ENCODE assay signal across 8 mouse cellular contexts in the genomic region with DNA sequence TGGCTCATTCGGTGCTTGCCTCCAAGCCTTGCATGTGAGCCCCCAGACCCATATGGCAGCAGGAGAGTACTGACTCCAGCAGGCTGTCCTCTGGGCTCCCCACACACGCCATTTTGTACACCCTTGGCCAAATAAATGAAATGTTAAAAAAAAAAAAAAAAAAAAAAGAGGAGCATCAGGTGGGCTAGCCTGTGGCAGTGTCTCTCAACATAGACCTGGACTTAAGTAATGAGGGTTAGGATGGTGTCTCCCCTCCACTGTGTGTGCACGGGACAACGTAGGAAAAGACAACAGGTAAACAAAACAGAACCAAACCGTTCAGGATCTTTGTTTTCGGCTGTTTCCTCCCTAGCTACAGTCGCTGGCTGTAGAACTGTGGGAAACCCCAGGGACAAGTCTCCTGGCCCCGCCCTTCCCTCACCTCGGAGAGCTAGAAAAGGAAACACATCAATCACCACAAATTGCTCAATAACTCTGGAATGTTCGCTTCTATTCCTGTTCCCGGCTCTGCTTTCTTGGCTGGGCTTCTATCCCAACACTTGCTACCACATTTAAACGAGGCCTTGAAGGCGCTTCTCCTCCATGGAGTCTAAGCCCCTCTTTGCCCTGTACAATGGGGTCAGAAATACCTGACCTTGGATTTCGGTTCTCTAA. TPM values are rescaled to one million over a fixed set of nuclear protein-coding genes. Genes with fewer than 3 reads are reported as not detected.
DNase-seq lines count a peak whose midpoint lies in the region; ATAC-seq and TF ChIP-seq lines count a peak whose summit lies in the region.

No protein-coding gene starts in this region.

- TF ChIP-seq EP300 in ES-Bruce4 (IDR thresholded peaks at IDR 0.05; ENCODE audit: insufficient read depth, low read depth, low read length): no peak
- TF ChIP-seq EP300 in liver, embryonic 14.5 days (IDR thresholded peaks at IDR 0.05; ENCODE audit: low read depth): no peak

- peak overlapping the region; percentile 52 for H3K9ac ChIP-seq in ES-Bruce4 (ENCODE audit: low read depth, poor library complexity, severe bottlenecking)
- no peak overlapping the region for H3K9ac ChIP-seq in hindbrain, postnatal 0 days (replicated peaks; ENCODE audit: low read length)
- peak overlapping the region; percentile 28 for H3K9ac ChIP-seq in liver, embryonic 14.5 days (replicated peaks)
- 0 out of 2 replicates have a peak overlapping the region, but pooled peaks have one; percentile 7 for H3K9ac ChIP-seq in neural tube, embryonic 15.5 days (replicated peaks)

- H3K36me3 ChIP-seq in ES-Bruce4 (ENCODE audit: control insufficient read depth, insufficient read depth, low read length, poor library complexity, severe bottlenecking): no peaks in the 10 kb centered on the region
- no peaks in the 10 kb centered on the region for H3K36me3 ChIP-seq in hindbrain, postnatal 0 days (ENCODE audit: insufficient read depth, low read length)
- H3K36me3 ChIP-seq in liver, embryonic 14.5 days (replicated peaks; ENCODE audit: control insufficient read depth, insufficient read depth, low read depth): no peaks in the 10 kb centered on the region
- no peaks in the 10 kb centered on the region for H3K36me3 ChIP-seq in neural tube, embryonic 15.5 days

- peak overlapping the region; percentile 94 for H3K27ac ChIP-seq in ES-Bruce4 (ENCODE audit: insufficient read depth, low read length)
- peak overlapping the region; percentile 99 for H3K27ac ChIP-seq in gastrocnemius, adult 2 months
- H3K27ac ChIP-seq in hindbrain, postnatal 0 days: peak overlapping the region; percentile 78
- H3K27ac ChIP-seq in liver, embryonic 14.5 days: no peak overlapping the region
- peak overlapping the region; percentile 83 for H3K27ac ChIP-seq in neural tube, embryonic 15.5 days (replicated peaks)

- DNase-seq in adrenal gland, postnatal 10 days: peak; percentile 85
- DNase-seq in gastrocnemius, adult 2 months: peak; percentile 89
- DNase-seq in hindbrain, postnatal 0 days (ENCODE audit: low spot score): no peak
- no peak for DNase-seq in liver, embryonic 14.5 days (ENCODE audit: low read depth in 3 of 3, low spot score in 3 of 3)
- no peak for DNase-seq in cerebellum, adult 8-10 months
- DNase-seq in cerebellum, adult 11-12 months: no peak

- ATAC-seq in hindbrain, postnatal 0 days: no peak
- ATAC-seq in liver, embryonic 14.5 days (ENCODE audit: insufficient read depth): peak; percentile 30; the same call in 1 of the 2 replicates
- 0 out of 2 replicates have a peak, but pooled peaks have one; percentile 4 for ATAC-seq in neural tube, embryonic 15.5 days (ENCODE audit: low FRiP score)

- no peak for TF ChIP-seq POLR2A in ES-Bruce4 (IDR thresholded peaks at IDR 0.05; ENCODE audit: insufficient read depth, low read length)

- peaks cover 5% of the 10 kb centered on the region for H3K4me1 ChIP-seq in ES-Bruce4 (ENCODE audit: control insufficient read depth, insufficient read depth, low read length)
- 0 out of 2 replicates have a peak, but pooled peaks cover 4% of the 10 kb centered on the region for H3K4me1 ChIP-seq in hindbrain, postnatal 0 days (ENCODE audit: insufficient read depth, low read length)
- peaks cover 13 to 31% of the 10 kb centered on the region in 2 experiments for H3K4me1 ChIP-seq in liver, embryonic 14.5 days (replicated peaks; ENCODE audit: control insufficient read depth in 2 of 2, insufficient read depth in 2 of 2, low read length in 1 of 2)
- H3K4me1 ChIP-seq in neural tube, embryonic 15.5 days: peaks cover 35% of the 10 kb centered on the region

- WGBS in hindbrain, postnatal 0 days: 56% methylated on average over 14 of the region's 14 CpGs
- WGBS in liver, embryonic 14.5 days (ENCODE audit: insufficient replicate concordance): 17% methylated on average over 14 of the region's 14 CpGs
- WGBS in neural tube, embryonic 15.5 days: 44% methylated on average over 14 of the region's 14 CpGs

- H3K27me3 ChIP-seq in ES-Bruce4 (ENCODE audit: control insufficient read depth, insufficient read depth, low read length, poor library complexity, severe bottlenecking): no peaks in the 10 kb centered on the region
- H3K27me3 ChIP-seq in hindbrain, postnatal 0 days (ENCODE audit: insufficient read depth, low read length): no peaks in the 10 kb centered on the region
- H3K27me3 ChIP-seq in liver, embryonic 14.5 days (ENCODE audit: control insufficient read depth, insufficient read depth, low read length): no peaks in the 10 kb centered on the region
- 0 out of 2 replicates have a peak, but pooled peaks cover under 1% of the 10 kb centered on the region for H3K27me3 ChIP-seq in neural tube, embryonic 15.5 days (replicated peaks)

- intact Hi-C loops in gastrocnemius, adult 2 months (cut with DNase I): loop anchor here (1.0 kb wide), 1 partner anchor 19 kb away; a partner anchor contains a TSS

- no peaks in the 10 kb centered on the region for H3K9me3 ChIP-seq in ES-Bruce4 (replicated peaks; ENCODE audit: control insufficient read depth, insufficient read depth, low read length, poor library complexity, severe bottlenecking)
- no peaks in the 10 kb centered on the region for H3K9me3 ChIP-seq in hindbrain, postnatal 0 days (ENCODE audit: low read length)
- H3K9me3 ChIP-seq in liver, embryonic 14.5 days (ENCODE audit: control insufficient read depth, low read length): no peaks in the 10 kb centered on the region
- H3K9me3 ChIP-seq in neural tube, embryonic 15.5 days (replicated peaks): no peaks in the 10 kb centered on the region

- TF ChIP-seq CTCF in ES-Bruce4 (IDR thresholded peaks at IDR 0.05; ENCODE audit: low read depth, low read length): no peak
- TF ChIP-seq CTCF in gastrocnemius, adult 2 months (IDR thresholded peaks at IDR 0.05): no peak
- no peak for TF ChIP-seq CTCF in hindbrain, postnatal 0 days (IDR thresholded peaks at IDR 0.05; ENCODE audit: low read depth)
- no peak for TF ChIP-seq CTCF in liver, embryonic 14.5 days (IDR thresholded peaks at IDR 0.05; ENCODE audit: low read depth)

- peak overlapping the region; percentile 27; the same call in 1 of the 2 replicates for H3K4me2 ChIP-seq in hindbrain, postnatal 0 days (ENCODE audit: low read depth, low read length)
- H3K4me2 ChIP-seq in liver, embryonic 14.5 days (ENCODE audit: low read depth): peak overlapping the region; percentile 65
- peak overlapping the region; percentile 58 for H3K4me2 ChIP-seq in neural tube, embryonic 15.5 days

- peak overlapping the region; percentile 32 for H3K4me3 ChIP-seq in ES-Bruce4 (ENCODE audit: low read depth, low read length)
- H3K4me3 ChIP-seq in gastrocnemius, adult 2 months: peak overlapping the region; percentile 63
- H3K4me3 ChIP-seq in hindbrain, postnatal 0 days (ENCODE audit: low read length): no peak overlapping the region
- peak overlapping the region; percentile 43 to 45 for H3K4me3 ChIP-seq in liver, embryonic 14.5 days (ENCODE audit: insufficient read depth in 1 of 2, low read depth in 2 of 2, low read length in 2 of 2)
- H3K4me3 ChIP-seq in neural tube, embryonic 15.5 days (replicated peaks): peak overlapping the region; percentile 21

RNA-seq across cellular contexts. Expression of a gene that starts 0.7 kb away (rescaled TPM):
- polyA plus RNA-seq in ES-Bruce4 (2011; ENCODE audit: insufficient read depth, insufficient read length, low read depth, missing spikeins): 1.1 and 1.7 TPM in 2 replicates
- under 1 TPM in 1 of 2 experiments, not detected in 1; 0.61 TPM for total RNA-seq in adrenal gland, postnatal 10 days (2021)
- total RNA-seq in gastrocnemius, adult 2 months (2021): 1 to 10 TPM in 1 of 2 experiments, not detected in 1; 1.1 TPM
- not detected in 2 replicates for total RNA-seq in hindbrain, postnatal 0 days (2014; rRNA removed)
- 0.48 and 0.96 TPM in 2 replicates for polyA plus RNA-seq in hindbrain, postnatal 0 days (2015; fragmentation: Nextera tagmentation; extraction: Ambion mirVana)
- not detected in 2 replicates for polyA plus RNA-seq in liver, embryonic 14.5 days (2012; rRNA removed)
- polyA plus RNA-seq in liver, embryonic 14.5 days (2014; fragmentation: Nextera tagmentation; extraction: Ambion mirVana): not detected in 2 replicates
- 1.8 TPM in 2 replicates for polyA plus RNA-seq in neural tube, embryonic 15.5 days (2015; fragmentation: Nextera tagmentation; extraction: Ambion mirVana)

RNA-seq across cellular contexts. Expression of a gene that starts 17.8 kb away (rescaled TPM):
- polyA plus RNA-seq in ES-Bruce4 (2011; ENCODE audit: insufficient read depth, insufficient read length, low read depth, missing spikeins): 16.2 and 22.8 TPM in 2 replicates
- total RNA-seq in adrenal gland, postnatal 10 days (2021): 10 to 100 TPM; 29.3 to 34.3 TPM
- 10 to 100 TPM; 44.5 to 48.3 TPM for total RNA-seq in gastrocnemius, adult 2 months (2021)
- 10.7 and 11.2 TPM in 2 replicates for total RNA-seq in hindbrain, postnatal 0 days (2014; rRNA removed)
- polyA plus RNA-seq in hindbrain, postnatal 0 days (2015; fragmentation: Nextera tagmentation; extraction: Ambion mirVana): 31.9 and 32.9 TPM in 2 replicates
- polyA plus RNA-seq in liver, embryonic 14.5 days (2012; rRNA removed): 6.2 and 11.8 TPM in 2 replicates
- 3.0 and 3.3 TPM in 2 replicates for polyA plus RNA-seq in liver, embryonic 14.5 days (2014; fragmentation: Nextera tagmentation; extraction: Ambion mirVana)
- 35.2 and 35.8 TPM in 2 replicates for polyA plus RNA-seq in neural tube, embryonic 15.5 days (2015; fragmentation: Nextera tagmentation; extraction: Ambion mirVana)

RNA-seq across cellular contexts. Expression of a gene that starts 18.4 kb away (rescaled TPM):
- polyA plus RNA-seq in ES-Bruce4 (2011; ENCODE audit: insufficient read depth, insufficient read length, low read depth, missing spikeins): 450 and 464 TPM in 2 replicates
- total RNA-seq in adrenal gland, postnatal 10 days (2021): 100 to 1,000 TPM; 601 to 945 TPM
- 100 to 1,000 TPM; 541 to 557 TPM for total RNA-seq in gastrocnemius, adult 2 months (2021)
- total RNA-seq in hindbrain, postnatal 0 days (2014; rRNA removed): 192 and 222 TPM in 2 replicates
- 133 and 148 TPM in 2 replicates for polyA plus RNA-seq in hindbrain, postnatal 0 days (2015; fragmentation: Nextera tagmentation; extraction: Ambion mirVana)
- 33.2 and 42.8 TPM in 2 replicates for polyA plus RNA-seq in liver, embryonic 14.5 days (2012; rRNA removed)
- 31.9 and 32.5 TPM in 2 replicates for polyA plus RNA-seq in liver, embryonic 14.5 days (2014; fragmentation: Nextera tagmentation; extraction: Ambion mirVana)
- polyA plus RNA-seq in neural tube, embryonic 15.5 days (2015; fragmentation: Nextera tagmentation; extraction: Ambion mirVana): 52.5 and 72.5 TPM in 2 replicates

RNA-seq across cellular contexts. Expression of a gene that starts 20.3 kb away (rescaled TPM):
- 0.31 and 0.43 TPM in 2 replicates for polyA plus RNA-seq in ES-Bruce4 (2011; ENCODE audit: insufficient read depth, insufficient read length, low read depth, missing spikeins)
- total RNA-seq in adrenal gland, postnatal 10 days (2021): under 1 TPM; 0.54 to 0.55 TPM
- under 1 TPM; 0.41 to 0.92 TPM for total RNA-seq in gastrocnemius, adult 2 months (2021)
- 26.4 and 29.6 TPM in 2 replicates for total RNA-seq in hindbrain, postnatal 0 days (2014; rRNA removed)
- polyA plus RNA-seq in hindbrain, postnatal 0 days (2015; fragmentation: Nextera tagmentation; extraction: Ambion mirVana): 14.2 and 15.3 TPM in 2 replicates
- polyA plus RNA-seq in liver, embryonic 14.5 days (2012; rRNA removed): 0.08 TPM in 2 replicates
- not detected in 2 replicates for polyA plus RNA-seq in liver, embryonic 14.5 days (2014; fragmentation: Nextera tagmentation; extraction: Ambion mirVana)
- polyA plus RNA-seq in neural tube, embryonic 15.5 days (2015; fragmentation: Nextera tagmentation; extraction: Ambion mirVana): 18.6 and 21.0 TPM in 2 replicates

RNA-seq across cellular contexts. Expression of a gene that starts 24.8 kb away (rescaled TPM):
- polyA plus RNA-seq in ES-Bruce4 (2011; ENCODE audit: insufficient read depth, insufficient read length, low read depth, missing spikeins): 2.5 and 3.1 TPM in 2 replicates
- total RNA-seq in adrenal gland, postnatal 10 days (2021): 10 to 100 TPM; 33.3 to 42.6 TPM
- total RNA-seq in gastrocnemius, adult 2 months (2021): 1 to 10 TPM; 4.9 to 8.4 TPM
- total RNA-seq in hindbrain, postnatal 0 days (2014; rRNA removed): 45.0 and 48.4 TPM in 2 replicates
- polyA plus RNA-seq in hindbrain, postnatal 0 days (2015; fragmentation: Nextera tagmentation; extraction: Ambion mirVana): 3.9 and 5.2 TPM in 2 replicates
- polyA plus RNA-seq in liver, embryonic 14.5 days (2012; rRNA removed): 2.7 and 2.9 TPM in 2 replicates
- 0.32 and 0.48 TPM in 2 replicates for polyA plus RNA-seq in liver, embryonic 14.5 days (2014; fragmentation: Nextera tagmentation; extraction: Ambion mirVana)
- 5.6 and 6.3 TPM in 2 replicates for polyA plus RNA-seq in neural tube, embryonic 15.5 days (2015; fragmentation: Nextera tagmentation; extraction: Ambion mirVana)

Comparison
In these comparisons a context has a peak if more than half of its experiments do, and no peak if none do; other contexts are left out.
1. DNase-seq: peak in adrenal gland, postnatal 10 days (single experiment) and gastrocnemius, adult 2 months (single experiment); none in hindbrain, postnatal 0 days (single experiment), liver, embryonic 14.5 days (0 of 3), cerebellum, adult 8-10 months (single experiment) and cerebellum, adult 11-12 months (single experiment).
2. Peak in every context shown above with its lines, with median percentiles within 50 percentile points of each other: H3K4me2 ChIP-seq.